Mouse (Mus musculus): Measurements from ENCODE around the gene Erp29. TPM values are rescaled to one million over a fixed set of nuclear protein-coding genes. Genes with fewer than 3 reads are reported as not detected.

Gene Erp29
- polyA plus RNA-seq, 1 experiment from 2014 or later = 80.4 TPM

Other genes starting within 250 kb of the Erp29 start
- gene Rpl6, start 248.0 kb downstream of the Erp29 start, polyA plus RNA-seq (2015; fragmentation: Nextera tagmentation; extraction: Ambion mirVana) = 278 and 327 TPM in 2 replicates
- gene Hectd4, start 232.3 kb downstream of the Erp29 start, polyA plus RNA-seq (2015; fragmentation: Nextera tagmentation; extraction: Ambion mirVana) = 8.5 and 8.7 TPM in 2 replicates
- 24.5 and 24.8 TPM in 2 replicates for gene Trafd1, start 66.9 kb downstream of the Erp29 start, polyA plus RNA-seq (2015; fragmentation: Nextera tagmentation; extraction: Ambion mirVana)
- 16.8 and 19.0 TPM in 2 replicates for gene Naa25, start 54.6 kb downstream of the Erp29 start, polyA plus RNA-seq (2015; fragmentation: Nextera tagmentation; extraction: Ambion mirVana)
- gene Tmem116, start 613 bp downstream of the Erp29 start, polyA plus RNA-seq (2015; fragmentation: Nextera tagmentation; extraction: Ambion mirVana) = 0.98 and 1.2 TPM in 2 replicates
- not detected in 2 replicates for gene Adam1b, start 50.9 kb upstream of the Erp29 start, polyA plus RNA-seq (2015; fragmentation: Nextera tagmentation; extraction: Ambion mirVana)
- 0.29 and 0.30 TPM in 2 replicates for gene Adam1a, start 93.0 kb upstream of the Erp29 start, polyA plus RNA-seq (2015; fragmentation: Nextera tagmentation; extraction: Ambion mirVana)
- gene Gm42878, start 93.0 kb upstream of the Erp29 start, polyA plus RNA-seq (2015; fragmentation: Nextera tagmentation; extraction: Ambion mirVana) = not detected in 2 replicates
- 19.2 and 21.3 TPM in 2 replicates for gene Mapkapk5, start 93.4 kb upstream of the Erp29 start, polyA plus RNA-seq (2015; fragmentation: Nextera tagmentation; extraction: Ambion mirVana)
- 216 and 250 TPM in 2 replicates for gene Aldh2, start 141.3 kb upstream of the Erp29 start, polyA plus RNA-seq (2015; fragmentation: Nextera tagmentation; extraction: Ambion mirVana)
- 1.8 and 2.1 TPM in 2 replicates for gene Acad12, start 166.4 kb upstream of the Erp29 start, polyA plus RNA-seq (2015; fragmentation: Nextera tagmentation; extraction: Ambion mirVana)
- gene Acad10, start 208.0 kb upstream of the Erp29 start, polyA plus RNA-seq (2015; fragmentation: Nextera tagmentation; extraction: Ambion mirVana) = 3.9 and 5.5 TPM in 2 replicates
- gene Brap, start 208.1 kb upstream of the Erp29 start, polyA plus RNA-seq (2015; fragmentation: Nextera tagmentation; extraction: Ambion mirVana) = 22.6 and 22.7 TPM in 2 replicates

Measured in liver, embryonic 16.5 days (tissue).